Mouse (Mus musculus): ENCODE results near the gene Mlkl. TPM values are rescaled to one million over a fixed set of nuclear protein-coding genes. Genes with fewer than 3 reads are reported as not detected.

Gene Mlkl
- total and polyA plus RNA-seq, 3 experiments: 9.3 to 20.1 TPM; not detected in 1

GRCm38 (mm10) chr8:111360579-111361209, 22.7 kb upstream of the Mlkl start:
- TF ChIP-seq E2F4 (IDR thresholded peaks at IDR 0.05; ENCODE audit: borderline replicate concordance, low read depth, low read length) (no peak), RAD21 (IDR thresholded peaks at IDR 0.05; ENCODE audit: low read depth, low read length) (no peak), MEF2A (IDR thresholded peaks at IDR 0.05; ENCODE audit: extremely low read depth, insufficient replicate concordance, low read depth, low read length, poor library complexity, severe bottlenecking) (no peak), UBTF (IDR thresholded peaks at IDR 0.05; ENCODE audit: borderline replicate concordance, insufficient read depth, low read depth, low read length) (no peak), KAT2A (conservative IDR thresholded peaks at IDR 0.05; ENCODE audit: low read depth, low read length) (no peak), ZMIZ1 (IDR thresholded peaks at IDR 0.05; ENCODE audit: low read depth, low read length) (no peak)
- no peaks in the 10 kb centered on the region for H3K36me3 ChIP-seq (ENCODE audit: control insufficient read depth in 1 of 2, insufficient read depth in 2 of 2, low read length in 2 of 2)
- H3K4me1 ChIP-seq (ENCODE audit: control insufficient read depth in 1 of 2, insufficient read depth in 2 of 2, low read length in 2 of 2): no peaks in the 10 kb centered on the region
- H3K4me3 ChIP-seq (ENCODE audit: control insufficient read depth in 1 of 2, insufficient read depth in 1 of 2, low read depth in 2 of 2, low read length in 2 of 2): no peak overlapping the region
- peaks cover 3 to 8% of the 10 kb centered on the region in 2 experiments; a peak in 3 of 4 replicates for H3K27me3 ChIP-seq (ENCODE audit: control insufficient read depth in 1 of 2, insufficient read depth in 2 of 2, low read length in 2 of 2)
- no peaks in the 10 kb centered on the region for H3K9me3 ChIP-seq (replicated peaks; ENCODE audit: insufficient read depth, low read length)
- no peak overlapping the region for H3K9ac ChIP-seq (ENCODE audit: control insufficient read depth, low read depth, low read length, poor library complexity, severe bottlenecking)
- no peak overlapping the region for H3K27ac ChIP-seq (ENCODE audit: control insufficient read depth, low read depth, low read length)
- no peaks in the 10 kb centered on the region for H3K79me2 ChIP-seq (ENCODE audit: control insufficient read depth, insufficient read depth, low read length, poor library complexity)
- no peak for DNase-seq (ENCODE audit: low read depth, low spot score)

GRCm38 (mm10) chr8:111359936-111360335, 22.0 kb upstream of the Mlkl start:
- no peaks in the 10 kb centered on the region for H3K9me3 ChIP-seq (replicated peaks; ENCODE audit: insufficient read depth, low read length)
- H3K27me3 ChIP-seq (ENCODE audit: control insufficient read depth in 1 of 2, insufficient read depth in 2 of 2, low read length in 2 of 2): peaks cover 3 to 8% of the 10 kb centered on the region in 2 experiments; a peak in 3 of 4 replicates
- H3K4me3 ChIP-seq (ENCODE audit: control insufficient read depth in 1 of 2, insufficient read depth in 1 of 2, low read depth in 2 of 2, low read length in 2 of 2): no peak overlapping the region
- H3K9ac ChIP-seq (ENCODE audit: control insufficient read depth, low read depth, low read length, poor library complexity, severe bottlenecking): no peak overlapping the region
- H3K4me1 ChIP-seq (ENCODE audit: control insufficient read depth in 1 of 2, insufficient read depth in 2 of 2, low read length in 2 of 2): no peaks in the 10 kb centered on the region
- TF ChIP-seq NELFE (IDR thresholded peaks at IDR 0.05; ENCODE audit: low read depth, low read length) (no peak), NRF1 (IDR thresholded peaks at IDR 0.05; ENCODE audit: insufficient read depth, low read depth, low read length, poor library complexity, severe bottlenecking) (no peak), EP300 (IDR thresholded peaks at IDR 0.05; ENCODE audit: low read depth in 1 of 2, low read length in 2 of 2) (no peak), UBTF (IDR thresholded peaks at IDR 0.05; ENCODE audit: borderline replicate concordance, insufficient read depth, low read depth, low read length) (no peak), MXI1 (IDR thresholded peaks at IDR 0.05; ENCODE audit: low read depth, low read length) (no peak), HCFC1 (IDR thresholded peaks at IDR 0.05; ENCODE audit: low read depth, low read length) (no peak), CTCF (IDR thresholded peaks at IDR 0.05 in 2 of 3, conservative IDR thresholded peaks at IDR 0.05 in 1 of 3; ENCODE audit: control insufficient read depth in 1 of 3, insufficient read depth in 1 of 3, low read depth in 2 of 3, low read length in 3 of 3, poor library complexity in 1 of 3, severe bottlenecking in 1 of 3) (no peak), MAFK (IDR thresholded peaks at IDR 0.05; ENCODE audit: borderline replicate concordance, low read depth, low read length) (no peak), MYB (IDR thresholded peaks at IDR 0.05; ENCODE audit: low read depth, low read length) (no peak), ETS1 (IDR thresholded peaks at IDR 0.05; ENCODE audit: low read depth, low read length) (no peak), TAL1 (IDR thresholded peaks at IDR 0.05; ENCODE audit: low read length) (no peak), SIN3A (IDR thresholded peaks at IDR 0.05; ENCODE audit: low read length) (no peak), ZMIZ1 (IDR thresholded peaks at IDR 0.05; ENCODE audit: low read depth, low read length) (no peak), RAD21 (IDR thresholded peaks at IDR 0.05; ENCODE audit: low read depth, low read length) (no peak), SMC3 (IDR thresholded peaks at IDR 0.05; ENCODE audit: low read depth, low read length) (no peak), CHD2 (IDR thresholded peaks at IDR 0.05; ENCODE audit: low read length) (no peak), ELF1 (IDR thresholded peaks at IDR 0.05; ENCODE audit: low read depth, low read length) (no peak), JUND (IDR thresholded peaks at IDR 0.05; ENCODE audit: low read depth, low read length) (no peak)
- no peak overlapping the region for H3K27ac ChIP-seq (ENCODE audit: control insufficient read depth, low read depth, low read length)
- H3K79me2 ChIP-seq (ENCODE audit: control insufficient read depth, insufficient read depth, low read length, poor library complexity): no peaks in the 10 kb centered on the region
- no peak for DNase-seq (ENCODE audit: low read depth, low spot score)
- H3K36me3 ChIP-seq (ENCODE audit: control insufficient read depth in 1 of 2, insufficient read depth in 2 of 2, low read length in 2 of 2): no peaks in the 10 kb centered on the region

Data from MEL (cell line).